Mouse (Mus musculus) CH12.LX (cell line): ENCODE results near the gene Exph5. TPM values are rescaled to one million over a fixed set of nuclear protein-coding genes. Genes with fewer than 3 reads are reported as not detected.

Experiments used
- DNase-seq: peaks from one replicate; pipeline ENCODE4 v3.0.0-alpha.2; 2013; ENCODE audit errors: extremely low read depth
- H3K27ac ChIP-seq: 2 replicates; pipeline ENCODE4 v1.5.1; 2012; ENCODE audit warnings: low read depth, mild to moderate bottlenecking, control low read depth, moderate library complexity; ENCODE audit not compliant: insufficient read depth
- H3K27me3 ChIP-seq: replicated peaks from 2 replicates; pipeline ENCODE3; 2012; ENCODE audit warnings: inconsistent platforms
- H3K36me3 ChIP-seq, 2 experiments: replicated peaks in 1 of 2; 2 replicates each; pipeline versions ENCODE3 to v1.6.1; 2012; ENCODE audit warnings: inconsistent platforms in 1 of 2, low read length in 1 of 2, mild to moderate bottlenecking in 1 of 2, mixed read lengths in 1 of 2, moderate library complexity in 1 of 2; ENCODE audit not compliant: control insufficient read depth in 1 of 2, insufficient read depth in 1 of 2
- H3K4me1 ChIP-seq, 2 experiments: 2 replicates each; pipeline ENCODE4 v1.6.1; 2012; ENCODE audit warnings: inconsistent platforms in 1 of 2, moderate library complexity in 1 of 2; ENCODE audit not compliant: insufficient read depth in 2 of 2, control insufficient read depth in 1 of 2
- H3K4me2 ChIP-seq: 2 replicates; pipeline ENCODE4 v1.6.1; 2012; ENCODE audit warnings: low read depth, mild to moderate bottlenecking, control low read depth; ENCODE audit not compliant: poor library complexity, insufficient read depth, severe bottlenecking
- H3K4me3 ChIP-seq, 3 experiments: fragments of 150-350 bp in 1 of 3; sonication (generic) in 1 of 3; replicated peaks in 1 of 3; 2 replicates each; pipeline versions ENCODE3 to v1.5.1; 2011 to 2012; ENCODE audit warnings: low read depth in 2 of 3, low read length in 2 of 3, mild to moderate bottlenecking in 2 of 3, moderate library complexity in 2 of 3, control low read depth in 1 of 3, improper control_type of control experiment in 1 of 3, inconsistent platforms in 1 of 3, mixed read lengths in 1 of 3; ENCODE audit not compliant: poor library complexity in 1 of 3
- H3K79me2 ChIP-seq: replicated peaks from 2 replicates; pipeline ENCODE4 v1.6.1; 2012; ENCODE audit warnings: mild to moderate bottlenecking, moderate library complexity; ENCODE audit not compliant: control insufficient read depth, poor library complexity, insufficient read depth, severe bottlenecking; ENCODE audit errors: extremely low read depth
- H3K9ac ChIP-seq: 2 replicates; pipeline ENCODE4 v1.6.1; 2012; ENCODE audit warnings: low read depth, mild to moderate bottlenecking, control low read depth, moderate library complexity; ENCODE audit not compliant: insufficient read depth
- H3K9me3 ChIP-seq: replicated peaks from 2 replicates; pipeline ENCODE3; 2012; ENCODE audit warnings: low read length, inconsistent platforms, mixed read lengths
- BHLHE40 ChIP-seq: IDR thresholded peaks from 2 replicates; pipeline ENCODE4 v1.6.1; 2011; ENCODE audit warnings: mild to moderate bottlenecking, low read depth, low read length, improper control_type of control experiment
- E2F4 ChIP-seq: IDR thresholded peaks from 2 replicates; pipeline ENCODE4 v1.6.1; 2011; ENCODE audit warnings: low read depth, low read length, improper control_type of control experiment; ENCODE audit not compliant: insufficient replicate concordance
- EP300 ChIP-seq: IDR thresholded peaks from 2 replicates; pipeline ENCODE4 v1.6.1; 2011; ENCODE audit warnings: low read length, improper control_type of control experiment
- ETS1 ChIP-seq: conservative IDR thresholded peaks from 2 replicates; pipeline ENCODE4 v1.6.1; 2012; ENCODE audit warnings: low read depth, mild to moderate bottlenecking, inconsistent platforms, low read length, improper control_type of control experiment, moderate library complexity
- JUN ChIP-seq: IDR thresholded peaks from 2 replicates; pipeline ENCODE4 v1.6.1; 2011; ENCODE audit warnings: low read depth, mild to moderate bottlenecking, low read length, improper control_type of control experiment, moderate library complexity; ENCODE audit not compliant: insufficient read depth
- MAFK ChIP-seq: IDR thresholded peaks from 2 replicates; pipeline ENCODE4 v1.6.1; 2011; ENCODE audit warnings: low read length, improper control_type of control experiment; ENCODE audit not compliant: insufficient replicate concordance
- MAZ ChIP-seq: IDR thresholded peaks from 2 replicates; pipeline ENCODE4 v1.6.1; 2012; ENCODE audit warnings: low read depth, mild to moderate bottlenecking, inconsistent platforms, low read length, improper control_type of control experiment, moderate library complexity
- POLR2AphosphoS2 ChIP-seq: IDR thresholded peaks from 2 replicates; pipeline ENCODE4 v1.6.1; 2011; ENCODE audit warnings: low read depth, low read length, improper control_type of control experiment
- RCOR1 ChIP-seq: conservative IDR thresholded peaks from 2 replicates; pipeline ENCODE4 v1.6.1; 2012; ENCODE audit warnings: low read depth, mild to moderate bottlenecking, inconsistent platforms, low read length, improper control_type of control experiment
- UBTF ChIP-seq: IDR thresholded peaks from 2 replicates; pipeline ENCODE4 v1.6.1; 2012; ENCODE audit warnings: low read depth, mild to moderate bottlenecking, inconsistent platforms, low read length, improper control_type of control experiment, moderate library complexity
- ZC3H11A ChIP-seq: IDR thresholded peaks from 2 replicates; pipeline ENCODE4 v1.6.1; 2012; ENCODE audit warnings: low read depth, mild to moderate bottlenecking, inconsistent platforms, low read length, improper control_type of control experiment
- ZKSCAN1 ChIP-seq: IDR thresholded peaks from 2 replicates; pipeline ENCODE4 v1.6.1; 2012; ENCODE audit warnings: low read depth, inconsistent platforms, low read length, improper control_type of control experiment, borderline replicate concordance
- ZMIZ1 ChIP-seq: IDR thresholded peaks from 2 replicates; pipeline ENCODE4 v1.6.1; 2012; ENCODE audit warnings: low read depth, mild to moderate bottlenecking, inconsistent platforms, low read length, improper control_type of control experiment
- ZNF384 ChIP-seq: IDR thresholded peaks from 2 replicates; pipeline ENCODE4 v1.6.1; 2012; ENCODE audit warnings: low read depth, low read length, improper control_type of control experiment, inconsistent platforms
- dilution Hi-C: fragments of 300-500 bp; cut with MboI; formaldehyde crosslinking; loops from 2 replicates; pipeline ENCODE4 v1.14.3; 2020; ENCODE audit warnings: low sequenced_read_pairs; ENCODE audit not compliant: extremely low pct_unique_long_range_greater_than_20kb, extremely low pct_ligation_motif_present
- in situ Hi-C: fragments of 300-500 bp; cut with MboI; formaldehyde crosslinking; loops from 3 replicates; pipeline ENCODE4 v1.14.3; 2019; ENCODE audit warnings: low sequenced_read_pairs, low pct_ligation_motif_present, low pct_unique_long_range_greater_than_20kb, mixed read lengths
- polyA plus RNA-seq: library from polyadenylated mRNA; unstranded; fragments of >175 nt; gene quantifications from 2 replicates; pipeline ENCODE4 v1.2.1, GENCODE M21; 2012; ENCODE audit warnings: low read depth; ENCODE audit not compliant: insufficient read length
- total RNA-seq, 2 experiments: library from RNA; depleted of rRNA; stranded (reverse); fragments of 300-350 nt in 1 of 2; fragments of >200 nt in 1 of 2; gene quantifications; 2 replicates each; pipeline ENCODE4 v1.2.3; 2012 to 2014

Exph5 gene
- total and polyA plus RNA-seq, 3 experiments, result 0.04 TPM; not detected in 2

DNA sequence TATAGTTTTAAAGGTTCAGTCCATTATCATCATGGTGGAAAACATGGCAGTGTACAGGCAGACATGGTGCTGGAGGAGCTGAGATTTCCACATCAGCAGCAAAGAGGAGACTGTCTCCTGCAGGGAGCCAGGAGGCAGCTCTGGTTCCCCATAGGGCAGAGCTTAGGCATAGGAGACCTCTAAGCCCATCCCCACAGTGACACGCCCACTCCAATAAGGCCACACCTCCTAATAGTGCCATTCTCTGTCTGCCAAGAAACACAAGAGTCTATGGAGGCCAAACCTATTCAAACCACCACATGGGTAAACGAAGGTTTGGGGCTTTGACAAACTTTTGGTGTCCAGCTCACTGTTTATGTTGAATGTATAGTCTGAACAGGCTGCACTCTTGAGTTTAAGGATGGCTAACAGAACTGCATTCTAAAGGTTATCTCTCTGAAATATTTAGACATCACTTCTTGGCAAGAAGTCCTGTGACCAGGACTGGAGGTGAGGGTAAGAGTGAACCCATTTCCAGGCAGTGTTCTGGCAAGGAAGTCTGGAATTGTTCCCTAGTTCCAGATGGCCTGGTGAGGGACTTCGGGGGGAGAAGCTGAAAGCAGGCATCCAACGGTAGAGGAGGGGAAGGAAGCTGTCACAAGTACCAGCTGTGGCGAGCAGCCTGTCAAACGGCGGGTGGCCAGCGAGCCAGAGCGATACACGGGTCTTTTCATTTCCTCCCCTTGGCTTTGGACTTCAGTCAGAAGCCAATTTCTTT is 19.6 kb downstream of the Exph5 start:
- in situ Hi-C loops (no loop called here), dilution Hi-C loops (no loop called here)
- Histone ChIP-seq H3K27me3 (no peaks in the 10 kb centered on the region), H3K9me3 (peaks cover 2% of the 10 kb centered on the region), H3K27ac (no peak overlapping the region), H3K4me3 (no peak overlapping the region), H3K36me3 (no peaks in the 10 kb centered on the region), H3K9ac (no peak overlapping the region), H3K79me2 (no peaks in the 10 kb centered on the region), H3K4me1 (0 out of 4 replicates have a peak, but pooled peaks cover 0 to 2% of the 10 kb centered on the region in 2 experiments), H3K4me2 (no peak overlapping the region)
- TF ChIP-seq EP300, result no peak
- TF ChIP-seq MAFK, result no peak
- no peak for TF ChIP-seq ZMIZ1
- no peak for TF ChIP-seq BHLHE40
- TF ChIP-seq ZC3H11A, result no peak
- no peak for TF ChIP-seq ZNF384
- no peak for TF ChIP-seq E2F4
- no peak for TF ChIP-seq POLR2AphosphoS2
- TF ChIP-seq UBTF, result no peak
- TF ChIP-seq JUN, result no peak
- DNase-seq, result no peak

DNA sequence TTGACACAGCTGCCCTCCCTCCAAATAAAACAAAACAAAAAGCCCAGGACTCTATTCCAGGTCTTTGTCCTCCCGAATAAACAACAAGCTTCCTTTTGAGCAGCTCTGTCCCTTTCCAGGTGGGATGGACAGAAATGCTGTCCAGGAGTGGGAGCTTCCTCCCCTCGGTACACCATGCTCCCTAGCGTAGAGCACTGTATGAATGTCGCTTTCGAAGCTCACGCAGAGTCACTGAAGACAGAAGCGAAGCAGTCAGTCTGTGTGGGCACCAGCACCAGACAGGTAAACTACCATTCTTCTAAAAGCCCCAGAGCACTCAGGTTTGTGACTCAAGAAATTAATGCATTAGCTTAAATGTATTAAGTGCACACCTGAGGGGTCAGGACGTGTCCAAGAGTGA is 20.2 kb downstream of the Exph5 start:
- 0 out of 4 replicates have a peak, but pooled peaks cover 0 to 2% of the 10 kb centered on the region in 2 experiments for H3K4me1 ChIP-seq
- no peaks in the 10 kb centered on the region for H3K27me3 ChIP-seq
- no peak for DNase-seq
- no peak for TF ChIP-seq E2F4
- TF ChIP-seq RCOR1, result no peak
- TF ChIP-seq MAZ, result no peak
- TF ChIP-seq ZKSCAN1, result no peak
- TF ChIP-seq MAFK, result no peak
- no peak for TF ChIP-seq ETS1
- TF ChIP-seq, all 38 proteins: peak for 0
- Histone ChIP-seq H3K79me2 (no peaks in the 10 kb centered on the region), H3K4me2 (no peak overlapping the region), H3K9me3 (peaks cover 2% of the 10 kb centered on the region), H3K36me3 (no peaks in the 10 kb centered on the region), H3K9ac (no peak overlapping the region), H3K27ac (no peak overlapping the region), H3K4me3 (no peak overlapping the region)
- dilution Hi-C loops (no loop called here), in situ Hi-C loops (no loop called here)
